Mouse (Mus musculus) bone marrow, adult 2 months (tissue): ENCODE measurements around the gene Gm45837.

Experiments used
- CTCF ChIP-seq: fragments of 200-500 bp; IDR thresholded peaks from 2 replicates; pipeline ENCODE4 v1.5.1; 2011; ENCODE audit warnings: low read length, control low read depth; ENCODE audit not compliant: control insufficient read depth, insufficient read depth
- POLR2A ChIP-seq: fragments of 200-500 bp; IDR thresholded peaks from 2 replicates; pipeline ENCODE4 v1.6.1; 2011; ENCODE audit warnings: low read depth, mild to moderate bottlenecking, control low read depth, low read length, borderline replicate concordance; ENCODE audit not compliant: control insufficient read depth

- TF ChIP-seq CTCF (no peak), POLR2A (no peak)
Measured at GRCm38 (mm10) chr7:101549266-101549665, 138.6 kb downstream of the Gm45837 start.
